Mouse (Mus musculus): ENCODE measurements around the gene Thap7. TPM values are rescaled to one million over a fixed set of nuclear protein-coding genes. Genes with fewer than 3 reads are reported as not detected.
A peak's percentile ranks its signal among the peaks of the same experiment; 100 is the strongest.

The Thap7 gene
- polyA plus RNA-seq, 1 experiment from 2014 or later, result 58.3 TPM

GRCm38 (mm10) chr16:17502681-17503080 lies 28.3 kb downstream of the Thap7 start:
- ATAC-seq, result no peak
- Histone ChIP-seq H3K9ac (no peak overlapping the region), H3K4me2 (no peak overlapping the region), H3K4me1 (peaks cover 11% of the 10 kb centered on the region), H3K4me3 (no peak overlapping the region), H3K36me3 (ENCODE audit: poor library complexity, severe bottlenecking) (no peaks in the 10 kb centered on the region), H3K27me3 (0 out of 2 replicates have a peak, but pooled peaks cover 3% of the 10 kb centered on the region), H3K27ac (no peak overlapping the region), H3K9me3 (replicated peaks) (no peaks in the 10 kb centered on the region)
- 91% methylated on average over 4 of the region's 4 CpGs for WGBS

- Histone ChIP-seq H3K36me3 (ENCODE audit: poor library complexity, severe bottlenecking) (no peaks in the 10 kb centered on the region), H3K27me3 (no peaks in the 10 kb centered on the region), H3K9me3 (replicated peaks) (no peaks in the 10 kb centered on the region), H3K27ac (no peak overlapping the region; the same call in 1 of the 2 replicates), H3K4me3 (no peak overlapping the region), H3K9ac (peak overlapping the region; percentile 12; the same call in 1 of the 2 replicates), H3K4me1 (peaks cover 20% of the 10 kb centered on the region), H3K4me2 (peak overlapping the region; percentile 27; the same call in 1 of the 2 replicates)
- 16% methylated on average over 10 of the region's 10 CpGs for WGBS
- peak; percentile 88 for ATAC-seq
Observed at GRCm38 (mm10) chr16:17499249-17499883, 31.6 kb downstream of the Thap7 start.

GRCm38 (mm10) chr16:17496499-17497305 lies 34.2 kb downstream of the Thap7 start:
- no peaks in the 10 kb centered on the region for H3K27me3 ChIP-seq
- WGBS, result 52% methylated on average over 2 of the region's 2 CpGs
- peaks cover 20% of the 10 kb centered on the region for H3K4me1 ChIP-seq
- no peak overlapping the region for H3K4me2 ChIP-seq
- H3K36me3 ChIP-seq (ENCODE audit: poor library complexity, severe bottlenecking), result no peaks in the 10 kb centered on the region
- peak overlapping the region; percentile 76 for H3K27ac ChIP-seq
- no peak overlapping the region for H3K9ac ChIP-seq
- peak; percentile 63 for ATAC-seq
- no peak overlapping the region for H3K4me3 ChIP-seq
- no peaks in the 10 kb centered on the region for H3K9me3 ChIP-seq (replicated peaks)

GRCm38 (mm10) chr16:17491896-17492561 lies 38.9 kb downstream of the Thap7 start:
- ATAC-seq, result no peak
- H3K4me2 ChIP-seq, result no peak overlapping the region
- no peak overlapping the region for H3K27ac ChIP-seq
- WGBS, result 70% methylated on average over 5 of the region's 5 CpGs
- no peak overlapping the region for H3K9ac ChIP-seq
- H3K27me3 ChIP-seq, result peaks cover 17% of the 10 kb centered on the region; the same call in 1 of the 2 replicates
- H3K9me3 ChIP-seq (replicated peaks), result no peaks in the 10 kb centered on the region
- H3K4me3 ChIP-seq, result no peak overlapping the region
- peaks cover 20% of the 10 kb centered on the region for H3K4me1 ChIP-seq
- peaks cover 11% of the 10 kb centered on the region for H3K36me3 ChIP-seq (ENCODE audit: poor library complexity, severe bottlenecking)

GRCm38 (mm10) chr16:17491154-17491553 lies 39.8 kb downstream of the Thap7 start:
- H3K36me3 ChIP-seq (ENCODE audit: poor library complexity, severe bottlenecking), result peaks cover 15% of the 10 kb centered on the region
- H3K9me3 ChIP-seq (replicated peaks), result no peaks in the 10 kb centered on the region
- no peak overlapping the region for H3K27ac ChIP-seq
- H3K27me3 ChIP-seq, result peaks cover 17% of the 10 kb centered on the region; the same call in 1 of the 2 replicates
- no peak for ATAC-seq
- H3K4me3 ChIP-seq, result no peak overlapping the region
- H3K4me2 ChIP-seq, result no peak overlapping the region
- 88% methylated on average over 5 of the region's 5 CpGs for WGBS
- H3K9ac ChIP-seq, result no peak overlapping the region
- peaks cover 15% of the 10 kb centered on the region for H3K4me1 ChIP-seq

GRCm38 (mm10) chr16:17489469-17490111 lies 41.3 kb downstream of the Thap7 start, which contains the start of gene Aifm3:
Aifm3 (plus strand) TSS chr16:17489611.
- 0% methylated on average over 32 of the region's 47 CpGs for WGBS
- H3K27me3 ChIP-seq, result peaks cover 17% of the 10 kb centered on the region; the same call in 1 of the 2 replicates
- peaks cover 16% of the 10 kb centered on the region for H3K4me1 ChIP-seq
- peaks cover 30% of the 10 kb centered on the region for H3K36me3 ChIP-seq (ENCODE audit: poor library complexity, severe bottlenecking)
- no peaks in the 10 kb centered on the region for H3K9me3 ChIP-seq (replicated peaks)
- ATAC-seq, result peak; percentile 83
- H3K4me2 ChIP-seq, result peak within 1 kb of the TSS; percentile 86
- H3K27ac ChIP-seq, result no peak within 1 kb of the TSS
- peak within 1 kb of the TSS; percentile 63 for H3K9ac ChIP-seq
- peak within 1 kb of the TSS; percentile 45 for H3K4me3 ChIP-seq

- H3K9ac ChIP-seq, result peak overlapping the region; percentile 63
- H3K27me3 ChIP-seq, result peaks cover 17% of the 10 kb centered on the region; the same call in 1 of the 2 replicates
- H3K4me1 ChIP-seq, result peaks cover 16% of the 10 kb centered on the region
- H3K4me3 ChIP-seq, result peak overlapping the region; percentile 45
- H3K9me3 ChIP-seq (replicated peaks), result no peaks in the 10 kb centered on the region
- H3K4me2 ChIP-seq, result peak overlapping the region; percentile 86
- 47% methylated on average over 14 of the region's 14 CpGs for WGBS
- peaks cover 39% of the 10 kb centered on the region for H3K36me3 ChIP-seq (ENCODE audit: poor library complexity, severe bottlenecking)
- no peak overlapping the region for H3K27ac ChIP-seq
- peak; percentile 34; the same call in 1 of the 2 replicates for ATAC-seq
Observed at GRCm38 (mm10) chr16:17488478-17489468, 42.2 kb downstream of the Thap7 start.

- peaks cover 16% of the 10 kb centered on the region for H3K4me1 ChIP-seq
Observed at GRCm38 (mm10) chr16:17486505-17486904, 44.4 kb downstream of the Thap7 start.

GRCm38 (mm10) chr16:17481465-17481864 lies 49.5 kb downstream of the Thap7 start:
- 97% methylated on average over 2 of the region's 2 CpGs for WGBS
- ATAC-seq, result no peak
- H3K9me3 ChIP-seq (replicated peaks), result no peaks in the 10 kb centered on the region
- no peak overlapping the region for H3K4me2 ChIP-seq
- H3K4me1 ChIP-seq, result peaks cover 6% of the 10 kb centered on the region; the same call in 1 of the 2 replicates
- peaks cover 54% of the 10 kb centered on the region for H3K36me3 ChIP-seq (ENCODE audit: poor library complexity, severe bottlenecking)
- no peak overlapping the region for H3K27ac ChIP-seq
- H3K4me3 ChIP-seq, result no peak overlapping the region
- no peaks in the 10 kb centered on the region for H3K27me3 ChIP-seq
- no peak overlapping the region for H3K9ac ChIP-seq

More at GRCm38 (mm10) chr16:17486505-17486904, 44.4 kb downstream of the Thap7 start:
- no peak overlapping the region for H3K9ac ChIP-seq
- H3K9me3 ChIP-seq (replicated peaks), result no peaks in the 10 kb centered on the region
- no peak for ATAC-seq
- peaks cover 53% of the 10 kb centered on the region for H3K36me3 ChIP-seq (ENCODE audit: poor library complexity, severe bottlenecking)
- H3K27ac ChIP-seq, result no peak overlapping the region
- no peak overlapping the region for H3K4me2 ChIP-seq
- H3K4me3 ChIP-seq, result no peak overlapping the region
- peaks cover 17% of the 10 kb centered on the region; the same call in 1 of the 2 replicates for H3K27me3 ChIP-seq
- WGBS, result 38% methylated on average over 3 of the region's 3 CpGs

- H3K4me3 ChIP-seq, result no peak overlapping the region
- H3K36me3 ChIP-seq (ENCODE audit: poor library complexity, severe bottlenecking), result peaks cover 35% of the 10 kb centered on the region
- no peak overlapping the region for H3K4me2 ChIP-seq
- no peak for ATAC-seq
- no peak overlapping the region for H3K9ac ChIP-seq
- H3K27ac ChIP-seq, result no peak overlapping the region
- H3K27me3 ChIP-seq, result no peaks in the 10 kb centered on the region
- H3K4me1 ChIP-seq, result peaks cover 3% of the 10 kb centered on the region
- H3K9me3 ChIP-seq (replicated peaks), result no peaks in the 10 kb centered on the region
- 77% methylated on average over 4 of the region's 4 CpGs for WGBS
Observed at GRCm38 (mm10) chr16:17478331-17478943, 52.5 kb downstream of the Thap7 start.

All from forebrain, embryonic 13.5 days (tissue).